Mouse (Mus musculus) forebrain, embryonic 10.5 days (tissue): ENCODE results near the gene Ints7. TPM values are rescaled to one million over a fixed set of nuclear protein-coding genes. Genes with fewer than 3 reads are reported as not detected.

ENCODE experiments used
- DNase-seq: peaks from one replicate; pipeline ENCODE4 v3.0.0-alpha.2; 2017; ENCODE audit warnings: low spot score; ENCODE audit errors: extremely low spot score
- H3K27ac ChIP-seq: fragments of 300-500 bp; sonication (generic); 2 replicates; pipeline ENCODE4 v1.5.1; 2016; ENCODE audit warnings: mild to moderate bottlenecking
- H3K27me3 ChIP-seq: fragments of 300-500 bp; sonication (generic); 2 replicates; pipeline ENCODE4 v1.6.1; 2016; ENCODE audit warnings: mild to moderate bottlenecking; ENCODE audit not compliant: poor library complexity, severe bottlenecking
- H3K36me3 ChIP-seq: fragments of 300-500 bp; sonication (generic); replicated peaks from 2 replicates; pipeline ENCODE4 v1.6.1; 2016; ENCODE audit warnings: mild to moderate bottlenecking, moderate library complexity
- H3K4me1 ChIP-seq: fragments of 300-500 bp; sonication (generic); 2 replicates; pipeline ENCODE4 v1.6.1; 2016
- H3K4me3 ChIP-seq: fragments of 300-500 bp; sonication (generic); 2 replicates; pipeline ENCODE4 v1.5.1; 2016; ENCODE audit warnings: mild to moderate bottlenecking, moderate library complexity
- H3K9me3 ChIP-seq: fragments of 300-500 bp; sonication (generic); 2 replicates; pipeline ENCODE4 v1.6.1; 2016; ENCODE audit warnings: mild to moderate bottlenecking, moderate library complexity
- WGBS: fragments of 180-500 bp; shearing (Covaris S2); methylation state at CpG from one replicate; pipeline ENCODE4 v1.1.7; 2016; 5-methylcytosine and 5-hydroxymethylcytosine counted together
- polyA plus RNA-seq: library from polyadenylated mRNA; unstranded; fragments of >200 nt; fragmentation: Nextera tagmentation; extraction: Ambion mirVana; gene quantifications from 2 replicates; pipeline ENCODE4 v1.2.1, GENCODE M21; 2016

Ints7 gene
- polyA plus RNA-seq, 1 experiment from 2014 or later, result 92.6 TPM

GRCm38 (mm10) chr1:191592016-191592720, 16.7 kb downstream of the Ints7 start:
- WGBS, result 94% methylated on average over 12 of the region's 12 CpGs

DNA sequence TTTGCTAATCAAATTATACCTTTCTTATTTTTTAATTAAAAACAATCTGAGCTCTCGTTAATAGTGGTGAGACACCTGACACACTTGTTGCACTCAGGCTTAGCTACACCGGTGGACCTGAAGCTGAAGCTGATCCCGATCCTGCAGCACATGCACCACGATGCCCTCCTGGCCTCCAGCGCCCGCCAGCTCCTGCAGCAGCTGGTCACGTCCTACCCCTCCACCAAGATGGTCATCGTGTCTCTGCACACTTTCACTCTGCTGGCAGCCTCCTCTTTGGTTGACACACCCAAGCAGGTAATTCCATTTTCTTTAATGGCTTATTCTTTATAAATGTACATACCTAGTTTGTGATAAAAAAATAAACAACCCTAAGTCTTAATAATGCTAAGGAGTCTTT, 20.6 kb downstream of the Ints7 start:
- H3K27me3 ChIP-seq, result no peaks in the 10 kb centered on the region
- peaks cover 96% of the 10 kb centered on the region for H3K36me3 ChIP-seq
- WGBS, result 95% methylated on average over 8 of the region's 8 CpGs
- H3K9me3 ChIP-seq, result no peaks in the 10 kb centered on the region
- DNase-seq, result no peak
- no peak overlapping the region for H3K4me3 ChIP-seq
- no peaks in the 10 kb centered on the region for H3K4me1 ChIP-seq
- no peak overlapping the region for H3K27ac ChIP-seq

More at GRCm38 (mm10) chr1:191592016-191592720, 16.7 kb downstream of the Ints7 start:
- Histone ChIP-seq H3K4me1 (no peaks in the 10 kb centered on the region), H3K9me3 (no peaks in the 10 kb centered on the region), H3K36me3 (peaks cover 100% of the 10 kb centered on the region), H3K27me3 (no peaks in the 10 kb centered on the region), H3K4me3 (no peak overlapping the region), H3K27ac (no peak overlapping the region)
- DNase-seq, result no peak

DNA sequence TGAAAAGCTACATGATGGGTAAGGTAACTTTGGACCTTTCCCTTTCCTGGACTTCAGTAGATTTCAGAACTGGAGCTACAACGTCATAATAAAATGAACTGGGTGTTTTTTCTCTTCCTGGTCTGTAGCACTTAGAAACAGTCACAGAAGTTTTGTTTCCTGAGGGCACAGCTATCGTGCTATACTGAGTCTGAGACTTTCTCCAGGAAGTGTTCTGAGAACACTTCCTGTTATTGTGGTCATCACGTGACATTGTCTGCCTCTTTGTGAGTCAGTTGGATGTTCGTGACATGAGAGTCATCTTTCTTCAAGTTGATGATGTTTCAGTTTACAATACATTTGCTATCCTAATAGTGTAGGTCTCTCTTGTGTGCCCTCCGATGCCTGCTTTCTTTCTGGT, 23.8 kb downstream of the Ints7 start:
- Histone ChIP-seq H3K27ac (no peak overlapping the region), H3K9me3 (no peaks in the 10 kb centered on the region), H3K4me1 (no peaks in the 10 kb centered on the region), H3K36me3 (peaks cover 94% of the 10 kb centered on the region), H3K27me3 (no peaks in the 10 kb centered on the region), H3K4me3 (no peak overlapping the region)
- no peak for DNase-seq
- 90% methylated on average over 5 of the region's 5 CpGs for WGBS

DNA sequence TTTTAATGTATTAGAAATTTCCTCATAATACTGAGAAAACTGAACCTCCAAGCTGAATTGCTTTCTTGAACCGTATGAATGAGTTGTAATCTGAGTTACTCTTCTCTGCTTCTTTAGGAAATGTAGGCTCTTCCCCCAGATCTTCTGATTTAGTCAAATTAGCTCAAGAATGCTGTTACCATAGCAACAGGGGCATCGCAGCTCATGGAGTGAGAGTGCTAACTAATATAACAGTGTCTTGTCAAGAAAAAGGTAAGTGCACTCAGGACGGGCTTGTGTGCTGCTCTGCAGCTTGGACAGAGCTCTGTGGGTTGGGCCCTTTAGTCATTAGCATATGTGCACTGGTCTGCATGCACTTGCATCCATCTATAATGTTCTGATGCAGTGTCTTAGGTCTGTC, 29.3 kb downstream of the Ints7 start:
- H3K4me1 ChIP-seq, result no peaks in the 10 kb centered on the region

GRCm38 (mm10) chr1:191609051-191609450, 33.6 kb downstream of the Ints7 start:
- 95% methylated on average over 6 of the region's 6 CpGs for WGBS
- Histone ChIP-seq H3K4me3 (no peak overlapping the region), H3K4me1 (no peaks in the 10 kb centered on the region), H3K36me3 (peaks cover 99% of the 10 kb centered on the region), H3K27ac (no peak overlapping the region), H3K27me3 (no peaks in the 10 kb centered on the region), H3K9me3 (no peaks in the 10 kb centered on the region)
- DNase-seq, result no peak

More for the DNA sequence above, 29.3 kb downstream of the Ints7 start:
- no peak overlapping the region for H3K27ac ChIP-seq
- H3K4me3 ChIP-seq, result no peak overlapping the region
- WGBS, result 84% methylated on average over 3 of the region's 3 CpGs
- no peaks in the 10 kb centered on the region for H3K27me3 ChIP-seq
- no peak for DNase-seq
- peaks cover 94% of the 10 kb centered on the region for H3K36me3 ChIP-seq
- no peaks in the 10 kb centered on the region for H3K9me3 ChIP-seq

GRCm38 (mm10) chr1:191609578-191609977, 34.1 kb downstream of the Ints7 start:
- no peaks in the 10 kb centered on the region for H3K9me3 ChIP-seq
- H3K36me3 ChIP-seq, result peaks cover 99% of the 10 kb centered on the region
- no peak overlapping the region for H3K4me3 ChIP-seq
- no peaks in the 10 kb centered on the region for H3K4me1 ChIP-seq
- H3K27me3 ChIP-seq, result no peaks in the 10 kb centered on the region
- WGBS, result 91% methylated on average over 1 of the region's 1 CpGs
- DNase-seq, result no peak
- H3K27ac ChIP-seq, result no peak overlapping the region

- DNase-seq, result no peak
- WGBS, result 93% methylated on average over 7 of the region's 7 CpGs
- H3K9me3 ChIP-seq, result no peaks in the 10 kb centered on the region
- H3K4me1 ChIP-seq, result no peaks in the 10 kb centered on the region
- H3K36me3 ChIP-seq, result peaks cover 99% of the 10 kb centered on the region
- H3K27me3 ChIP-seq, result no peaks in the 10 kb centered on the region
- H3K27ac ChIP-seq, result no peak overlapping the region
- no peak overlapping the region for H3K4me3 ChIP-seq
Measured at GRCm38 (mm10) chr1:191610357-191610756, 34.9 kb downstream of the Ints7 start.

- DNase-seq, result no peak
- H3K27me3 ChIP-seq, result no peaks in the 10 kb centered on the region
- 93% methylated on average over 9 of the region's 9 CpGs for WGBS
- H3K4me1 ChIP-seq, result no peaks in the 10 kb centered on the region
- H3K36me3 ChIP-seq, result peaks cover 99% of the 10 kb centered on the region
- no peak overlapping the region for H3K27ac ChIP-seq
- no peaks in the 10 kb centered on the region for H3K9me3 ChIP-seq
- H3K4me3 ChIP-seq, result no peak overlapping the region
Measured at GRCm38 (mm10) chr1:191611686-191612085, 36.2 kb downstream of the Ints7 start.

DNA sequence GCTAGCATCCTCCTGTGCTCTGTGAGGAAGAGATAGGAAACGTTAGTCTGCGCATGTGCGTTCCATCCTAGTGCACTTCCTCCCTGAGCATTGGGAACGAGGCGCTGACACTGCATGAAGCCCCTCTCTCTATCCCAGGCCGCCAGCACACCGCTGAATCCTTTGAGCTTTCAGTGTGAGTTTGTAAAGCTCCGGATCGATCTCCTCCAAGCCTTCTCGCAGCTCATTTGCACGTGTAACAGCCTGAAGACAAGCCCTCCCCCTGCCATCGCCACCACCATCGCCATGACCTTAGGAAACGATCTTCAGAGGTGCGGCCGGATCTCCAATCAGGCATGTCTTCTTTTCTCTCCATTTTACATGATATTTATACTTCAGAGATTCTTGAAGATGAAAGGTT, 37.4 kb downstream of the Ints7 start:
- H3K36me3 ChIP-seq, result peaks cover 99% of the 10 kb centered on the region
- H3K27ac ChIP-seq, result no peak overlapping the region
- no peaks in the 10 kb centered on the region for H3K27me3 ChIP-seq
- DNase-seq, result no peak
- H3K4me3 ChIP-seq, result no peak overlapping the region
- H3K9me3 ChIP-seq, result no peaks in the 10 kb centered on the region
- 90% methylated on average over 16 of the region's 16 CpGs for WGBS
- no peaks in the 10 kb centered on the region for H3K4me1 ChIP-seq

GRCm38 (mm10) chr1:191616245-191616644, 40.8 kb downstream of the Ints7 start:
- H3K36me3 ChIP-seq, result peaks cover 100% of the 10 kb centered on the region
- no peaks in the 10 kb centered on the region for H3K9me3 ChIP-seq
- no peak overlapping the region for H3K27ac ChIP-seq
- WGBS, result 75% methylated on average over 8 of the region's 8 CpGs
- DNase-seq, result no peak
- H3K4me3 ChIP-seq, result no peak overlapping the region
- no peaks in the 10 kb centered on the region for H3K4me1 ChIP-seq
- H3K27me3 ChIP-seq, result no peaks in the 10 kb centered on the region

DNA sequence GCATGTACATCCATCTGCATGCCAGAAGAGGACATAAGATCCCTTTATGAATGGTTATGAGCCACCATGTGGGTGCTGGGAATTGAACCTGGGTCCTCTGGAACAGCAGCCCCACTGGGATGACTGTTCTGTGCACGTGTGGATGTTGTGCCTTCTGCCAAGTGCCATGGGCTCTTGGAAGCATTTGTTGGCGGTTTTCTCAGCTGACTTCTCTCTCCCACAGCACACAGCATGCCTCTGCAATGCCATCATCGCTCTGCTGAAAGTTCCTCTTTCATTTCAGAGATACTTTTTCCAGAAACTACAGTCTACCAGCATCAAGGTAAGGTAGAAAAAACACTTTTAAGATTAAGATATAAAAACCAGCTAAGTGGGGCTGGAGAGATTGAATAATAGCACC, 42.2 kb downstream of the Ints7 start:
- no peak overlapping the region for H3K4me3 ChIP-seq
- WGBS, result 96% methylated on average over 3 of the region's 3 CpGs
- H3K36me3 ChIP-seq, result peaks cover 100% of the 10 kb centered on the region
- no peak for DNase-seq
- no peaks in the 10 kb centered on the region for H3K27me3 ChIP-seq
- H3K4me1 ChIP-seq, result no peaks in the 10 kb centered on the region
- H3K27ac ChIP-seq, result no peak overlapping the region
- H3K9me3 ChIP-seq, result no peaks in the 10 kb centered on the region

DNA sequence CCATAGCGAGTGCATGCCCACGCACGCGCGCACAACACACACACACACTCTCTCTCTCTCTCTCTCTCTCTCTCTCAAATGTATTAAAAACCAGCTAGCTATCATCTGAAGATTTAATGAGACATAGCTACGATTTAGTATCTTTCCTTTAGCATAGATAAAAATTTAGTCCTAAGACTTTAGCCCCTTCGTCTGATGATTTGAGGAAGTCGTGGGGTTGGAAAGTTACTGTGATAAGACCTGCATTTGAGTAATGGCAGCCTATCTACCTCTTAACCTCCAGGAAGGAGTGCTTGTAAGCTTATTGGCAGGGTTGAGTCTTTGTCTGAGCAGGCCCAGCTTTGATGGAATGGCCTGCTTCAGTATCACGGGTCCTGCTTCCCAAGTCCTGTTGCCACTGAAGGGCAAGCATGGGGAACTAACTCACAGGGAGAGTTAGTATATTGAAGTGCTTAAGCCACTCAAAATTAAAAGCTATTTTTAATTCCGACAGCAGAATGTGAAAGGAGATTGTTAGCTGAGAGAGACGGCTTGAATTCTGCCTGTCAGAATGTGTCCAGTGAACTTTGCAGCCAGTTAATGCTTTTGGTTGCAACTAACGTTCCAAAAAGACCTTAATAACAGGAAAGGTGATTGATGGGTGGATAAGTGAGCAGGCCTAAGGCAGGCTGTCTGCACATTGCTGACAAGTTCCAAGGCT, 42.8 kb downstream of the Ints7 start:
- Histone ChIP-seq H3K9me3 (no peaks in the 10 kb centered on the region), H3K4me3 (no peak overlapping the region), H3K36me3 (peaks cover 100% of the 10 kb centered on the region), H3K27ac (no peak overlapping the region), H3K4me1 (no peaks in the 10 kb centered on the region), H3K27me3 (no peaks in the 10 kb centered on the region)
- 95% methylated on average over 12 of the region's 12 CpGs for WGBS
- no peak for DNase-seq

DNA sequence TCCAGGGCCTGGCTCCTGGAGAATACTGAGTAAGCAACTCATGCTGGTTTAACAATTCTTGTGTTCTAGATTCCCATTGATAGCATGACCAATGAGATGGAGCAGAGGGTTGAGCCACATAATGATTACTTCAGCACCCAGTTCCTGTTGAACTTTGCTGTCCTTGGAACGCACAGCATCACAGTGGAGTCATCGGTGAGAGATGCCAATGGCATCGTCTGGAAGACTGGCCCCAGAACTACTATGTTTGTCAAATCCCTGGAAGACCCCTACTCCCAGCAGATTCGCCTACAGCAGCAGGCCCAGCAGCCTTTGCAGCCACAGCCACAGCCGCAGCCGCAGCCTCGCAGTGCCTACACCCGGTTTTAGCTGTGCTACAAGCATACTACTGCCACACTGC, 45.7 kb downstream of the Ints7 start:
- WGBS, result 93% methylated on average over 8 of the region's 8 CpGs
- H3K27ac ChIP-seq, result no peak overlapping the region
- H3K9me3 ChIP-seq, result no peaks in the 10 kb centered on the region
- H3K4me1 ChIP-seq, result peaks cover 10% of the 10 kb centered on the region; the same call in 1 of the 2 replicates
- H3K27me3 ChIP-seq, result 0 out of 2 replicates have a peak, but pooled peaks cover 2% of the 10 kb centered on the region
- H3K36me3 ChIP-seq, result peaks cover 86% of the 10 kb centered on the region
- no peak overlapping the region for H3K4me3 ChIP-seq
- DNase-seq, result no peak
